Mouse (Mus musculus) urinary bladder, postnatal 25 days (tissue): ENCODE data around the gene Nos1ap.

Experiments
- DNase-seq: peaks from one replicate; pipeline ENCODE4 v3.0.0; 2022; ENCODE audit warnings: low spot score

Gene Nos1ap

DNA sequence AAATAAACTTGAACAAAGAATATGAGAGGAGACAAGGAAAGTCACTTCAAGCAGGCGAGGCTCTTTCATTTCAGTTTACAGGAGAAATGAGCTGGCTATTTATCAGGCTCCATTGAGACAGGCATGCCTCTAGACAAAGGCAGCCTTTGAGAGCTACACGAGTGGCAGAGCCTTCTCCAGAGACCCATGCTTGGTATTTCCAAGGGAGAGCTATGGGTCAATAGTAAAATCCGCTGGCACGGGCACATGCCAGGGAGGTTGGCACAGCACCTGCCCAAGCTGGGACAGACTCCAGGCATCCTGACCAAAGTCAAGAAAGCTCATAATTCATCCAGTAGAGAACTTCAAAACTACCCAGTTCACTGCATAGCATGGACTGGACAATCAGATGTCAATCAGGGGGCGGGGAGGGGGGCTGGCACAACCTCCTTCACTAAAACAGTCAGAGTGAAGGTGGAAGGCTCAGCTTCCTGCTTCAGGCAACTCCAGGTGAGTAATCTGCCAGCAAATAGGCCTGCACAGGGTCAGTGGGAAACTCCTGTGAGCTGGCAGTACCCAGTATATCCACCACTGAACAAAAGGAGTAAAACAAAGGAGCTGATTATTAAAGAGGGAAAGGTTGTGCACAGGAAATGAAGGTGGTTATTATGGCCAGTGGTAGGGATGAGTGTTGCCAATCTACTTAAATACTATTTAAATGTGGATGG is 129.6 kb downstream of the Nos1ap start:
- DNase-seq = no peak

DNA sequence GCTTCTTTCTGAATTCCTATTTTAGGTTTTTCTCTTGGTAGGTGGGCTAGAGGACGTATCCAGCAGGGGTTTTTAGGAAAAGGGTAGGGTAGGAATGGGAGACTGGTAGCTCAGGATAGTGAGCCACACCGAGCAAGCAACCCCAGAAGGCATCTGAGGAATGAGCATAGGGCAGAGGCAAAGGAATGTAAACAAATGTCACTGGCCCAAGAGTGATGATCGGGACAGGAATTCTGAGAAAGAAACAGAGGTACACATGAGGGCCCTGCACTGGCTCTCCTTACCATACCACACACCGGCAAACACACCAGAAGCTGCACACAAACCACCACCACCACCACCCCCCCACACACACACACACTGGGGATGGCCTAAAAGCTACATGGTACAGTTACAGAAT is 132.0 kb downstream of the Nos1ap start:
- no peak for DNase-seq

DNA sequence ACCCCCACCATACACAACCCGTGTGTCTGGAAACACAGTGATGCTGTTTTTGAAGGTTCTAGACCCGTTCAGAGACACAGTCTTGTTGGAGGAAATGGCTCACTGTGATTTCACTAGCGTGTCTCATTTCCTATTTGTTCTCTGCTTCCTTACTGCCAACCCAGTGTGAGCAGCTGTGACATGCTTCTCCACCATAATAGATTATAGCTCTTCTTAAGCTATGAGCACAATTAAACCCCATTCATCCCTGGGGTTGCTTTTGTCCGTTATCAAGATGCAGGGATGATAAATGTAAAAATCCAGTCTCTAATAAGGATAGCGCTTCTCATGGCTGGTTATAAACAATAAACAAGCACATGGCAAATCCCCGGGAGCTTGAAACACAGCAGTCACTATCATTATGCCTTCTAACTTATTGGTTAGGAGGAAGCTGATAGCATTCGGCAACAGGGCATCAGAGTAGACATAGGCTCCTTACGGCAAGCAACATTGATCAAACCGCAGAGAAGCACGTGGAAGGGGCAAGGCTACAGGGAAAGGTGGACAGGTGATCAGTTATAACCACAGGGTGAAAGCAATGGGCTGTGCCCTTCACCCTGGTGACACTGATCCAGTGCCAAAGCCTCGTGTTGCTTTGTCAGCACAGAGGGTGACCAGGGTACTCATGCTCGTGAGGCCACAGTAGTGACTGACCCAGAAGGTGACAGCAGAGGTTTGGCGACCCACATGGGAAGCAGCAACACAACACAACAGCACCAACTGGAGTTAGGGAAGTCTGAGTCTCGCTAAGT is 133.6 kb downstream of the Nos1ap start:
- no peak for DNase-seq

DNA sequence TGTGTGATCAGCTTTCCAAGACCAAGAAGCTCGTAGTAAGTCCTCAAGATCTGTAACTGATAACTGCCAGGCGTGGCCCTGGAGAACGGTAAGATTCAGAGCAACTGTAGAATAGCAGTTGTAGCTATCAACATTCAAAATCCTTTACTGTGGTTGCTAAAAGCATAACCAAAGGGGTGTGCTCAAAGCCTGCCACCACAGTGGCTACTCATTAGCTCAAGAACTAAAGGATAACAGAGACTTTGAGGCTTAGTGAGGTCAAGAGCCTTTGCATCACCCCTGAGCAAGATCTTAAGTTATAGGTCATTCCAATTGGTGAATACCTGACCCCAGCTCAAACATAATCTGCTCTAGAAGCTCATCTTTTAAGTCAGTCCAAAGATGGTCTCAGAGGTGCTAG is 134.3 kb downstream of the Nos1ap start:
- no peak for DNase-seq

DNA sequence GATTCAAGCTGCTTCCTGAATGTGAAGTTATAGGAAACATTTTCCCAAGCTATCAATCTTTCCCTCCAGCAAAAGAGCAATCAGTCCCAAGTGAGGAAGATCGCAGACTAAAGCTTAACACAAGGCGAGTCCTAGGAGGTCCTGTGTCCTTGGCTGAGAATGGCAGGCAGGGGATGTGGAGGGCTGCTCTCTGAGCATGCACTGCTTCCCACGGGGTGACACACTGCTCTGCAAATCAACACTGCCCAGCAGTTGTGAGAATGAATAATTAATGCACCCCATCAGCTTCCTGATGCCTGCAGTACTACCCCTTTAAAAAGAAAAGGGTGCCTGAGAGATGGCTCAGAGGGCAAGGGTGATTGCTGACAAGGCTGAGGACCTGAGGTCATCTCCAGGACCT is 136.2 kb downstream of the Nos1ap start:
- DNase-seq = no peak

DNA sequence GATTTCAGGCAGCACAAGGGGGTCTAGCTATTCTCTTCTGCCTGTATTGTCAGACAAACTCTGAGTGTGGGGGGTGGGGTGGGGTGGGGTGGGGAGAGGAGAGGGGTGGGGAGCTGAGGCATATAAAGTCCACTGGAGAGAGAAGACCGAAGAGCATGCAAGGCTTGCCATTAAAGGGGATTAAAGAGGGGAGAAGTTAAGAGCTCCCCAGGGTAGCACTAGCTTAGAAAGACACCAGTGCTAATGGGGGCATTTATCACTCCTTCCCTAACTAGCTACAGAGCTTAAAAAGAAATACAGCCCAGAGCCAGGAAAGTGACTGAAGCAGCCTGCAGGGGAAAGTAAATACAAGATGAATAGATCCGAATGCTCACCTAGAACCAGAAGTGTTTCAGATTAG is 141.4 kb downstream of the Nos1ap start:
- DNase-seq = no peak

DNA sequence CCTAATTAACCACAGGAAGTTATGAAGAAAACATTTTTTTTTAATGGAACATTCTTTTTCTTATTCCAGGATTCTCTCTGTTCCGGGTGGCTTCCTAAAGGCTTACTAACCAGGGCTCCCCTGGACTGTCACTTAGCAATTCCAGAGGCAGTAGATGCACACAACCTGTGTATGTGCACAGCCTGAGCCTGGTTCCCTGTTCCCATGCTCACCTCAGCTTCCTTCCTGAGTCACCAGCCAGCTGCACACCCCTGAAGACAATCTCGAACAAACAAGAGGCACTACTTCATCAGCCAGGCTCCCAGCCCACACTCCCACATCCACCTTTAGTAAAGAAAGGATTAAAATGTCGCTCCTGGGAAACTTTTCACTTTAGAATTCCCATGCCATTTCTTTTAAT is 144.2 kb downstream of the Nos1ap start:
- DNase-seq = no peak

DNA sequence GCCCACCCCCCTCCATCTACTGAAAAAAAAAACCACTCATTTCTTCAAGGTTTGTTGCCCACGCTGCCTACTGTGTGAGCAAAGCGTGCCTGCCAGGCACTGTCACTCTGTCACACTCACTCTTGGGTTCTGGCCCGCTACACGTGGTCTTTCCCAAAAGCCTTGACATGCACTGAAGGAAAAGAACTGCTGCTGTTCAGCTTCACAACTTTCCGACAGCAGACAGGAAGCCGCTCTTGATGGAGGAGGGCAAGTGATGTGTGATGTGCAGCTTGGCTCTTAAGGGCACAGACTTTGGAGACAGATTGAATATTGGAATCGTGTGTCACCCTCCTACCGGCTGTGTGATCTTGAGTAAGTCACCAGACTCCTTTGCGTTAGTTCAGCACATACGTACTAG is 149.3 kb downstream of the Nos1ap start:
- no peak for DNase-seq

DNA sequence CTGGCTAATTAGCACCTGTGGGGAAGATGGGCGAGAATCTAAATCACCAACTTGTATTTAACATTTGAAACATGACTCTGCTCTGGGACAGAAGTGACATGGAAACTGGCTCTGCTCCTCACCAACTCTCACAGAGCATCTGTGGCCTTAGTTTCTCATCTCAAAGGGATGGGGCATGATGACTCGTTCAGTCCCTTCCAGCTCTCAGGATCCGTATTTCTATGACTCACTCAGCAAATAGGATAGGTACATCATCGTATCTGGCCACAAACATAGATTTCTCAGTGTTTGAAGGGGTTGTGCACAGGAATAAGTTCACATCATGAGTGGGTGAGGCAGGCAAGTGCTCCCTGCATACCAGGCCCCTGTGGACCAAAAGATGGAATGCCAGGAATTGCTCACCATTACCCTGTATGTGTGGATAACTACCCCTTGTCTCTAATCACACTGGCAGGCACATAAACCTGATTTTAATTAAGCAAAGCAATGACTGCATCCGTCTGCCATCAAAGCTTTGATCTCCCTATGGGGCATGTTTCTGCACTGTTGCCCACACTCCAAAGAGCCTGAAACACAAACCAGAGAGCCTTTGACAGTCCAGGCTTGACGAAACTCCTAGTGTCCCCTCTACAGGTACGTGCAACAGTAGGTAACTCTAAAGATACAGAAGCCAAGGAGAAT is 151.1 kb downstream of the Nos1ap start:
- no peak for DNase-seq

DNA sequence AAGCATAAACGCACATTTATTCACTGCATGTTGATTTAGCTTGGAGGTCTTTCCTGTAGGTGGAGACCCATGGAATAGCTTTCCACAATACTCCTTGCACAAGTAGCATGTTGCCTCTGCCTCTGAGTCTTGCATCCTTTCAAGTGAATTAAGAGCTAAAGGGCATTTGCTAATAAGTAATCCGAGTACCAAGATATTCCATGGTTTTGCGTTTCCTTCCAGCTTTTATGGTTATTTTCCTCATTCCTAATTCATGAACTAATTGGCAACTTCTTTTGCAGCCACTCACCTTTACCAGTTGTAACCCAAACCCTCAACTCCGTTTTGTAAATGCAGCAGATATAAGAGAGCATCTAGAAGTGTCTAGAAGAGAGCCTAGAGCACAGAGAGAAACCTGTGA is 155.5 kb downstream of the Nos1ap start:
- DNase-seq = no peak

DNA sequence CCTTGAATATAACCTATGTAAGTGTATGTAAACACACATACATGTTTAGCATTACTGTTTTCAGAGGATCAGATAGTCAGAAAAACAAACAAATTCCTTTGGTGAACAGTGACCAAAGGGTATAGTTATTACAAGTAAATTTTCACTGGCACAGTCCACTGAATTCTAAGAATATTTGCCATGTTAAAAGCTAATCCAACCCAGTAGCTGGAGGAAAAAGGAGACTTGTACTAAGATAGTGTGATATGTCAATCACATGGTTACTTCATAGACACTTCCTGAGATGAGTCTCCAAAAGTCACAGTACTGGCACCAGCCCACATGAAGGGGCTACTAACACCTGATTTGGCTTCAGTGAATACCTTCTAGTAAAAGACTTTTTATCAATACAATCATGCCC is 156.0 kb downstream of the Nos1ap start:
- DNase-seq = no peak

DNA sequence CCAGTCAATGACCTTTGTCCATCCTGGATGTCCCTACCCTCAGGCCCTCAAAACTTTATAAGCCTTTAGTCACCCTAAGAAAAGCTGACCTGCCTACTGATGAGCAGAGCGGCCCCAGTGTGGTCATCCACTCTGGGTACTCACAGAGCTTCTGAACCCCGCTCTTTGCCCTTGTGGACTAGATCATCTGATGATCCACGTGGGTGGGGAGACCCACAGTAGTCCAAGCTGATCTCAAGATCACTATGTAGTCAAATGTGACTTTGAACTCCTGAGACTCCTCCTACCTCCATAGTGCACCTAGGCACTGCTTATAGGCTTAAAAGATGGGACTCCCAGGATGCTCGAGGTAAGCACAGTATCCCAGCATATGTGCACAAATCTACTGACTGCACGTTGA is 157.4 kb downstream of the Nos1ap start:
- DNase-seq = no peak

DNA sequence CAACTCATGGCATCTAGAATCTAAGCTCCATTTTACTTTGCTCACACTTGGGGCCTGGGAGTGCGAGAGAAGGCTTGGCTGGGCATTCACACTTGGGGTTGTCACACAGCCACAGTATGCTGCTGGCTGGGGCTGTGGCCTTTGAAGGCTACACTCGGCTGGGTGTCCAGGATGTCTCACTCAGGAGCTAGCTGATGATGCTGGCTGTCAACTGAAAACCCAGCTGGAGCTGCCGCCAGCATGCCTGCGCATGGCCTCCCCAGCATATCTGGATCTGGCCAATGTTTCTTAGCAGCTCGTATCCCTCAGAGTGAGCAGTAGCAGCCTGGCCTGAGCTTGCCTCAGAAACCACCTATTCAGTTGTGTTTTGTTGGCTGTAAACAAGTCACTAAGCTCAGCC is 158.3 kb downstream of the Nos1ap start:
- no peak for DNase-seq

DNA sequence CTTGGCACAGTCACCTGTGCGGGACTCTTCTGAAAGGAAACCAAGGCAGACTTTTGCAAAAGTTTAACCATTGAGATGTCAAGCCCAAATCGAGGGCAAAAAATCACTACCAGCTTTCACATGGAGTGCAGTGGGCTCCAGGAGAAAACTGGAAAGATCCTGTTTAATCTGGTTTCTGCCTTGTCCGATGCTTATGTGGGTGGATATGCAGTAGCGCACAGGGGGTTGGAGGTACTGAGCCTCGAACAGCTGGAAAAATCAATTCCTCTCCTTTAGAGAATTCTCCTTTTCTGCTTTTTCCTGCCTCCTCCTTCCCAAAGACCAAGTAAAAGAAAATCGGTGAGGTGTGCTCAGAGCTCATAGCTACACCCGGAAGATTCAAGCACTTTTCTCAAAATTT is 159.0 kb downstream of the Nos1ap start:
- no peak for DNase-seq

DNA sequence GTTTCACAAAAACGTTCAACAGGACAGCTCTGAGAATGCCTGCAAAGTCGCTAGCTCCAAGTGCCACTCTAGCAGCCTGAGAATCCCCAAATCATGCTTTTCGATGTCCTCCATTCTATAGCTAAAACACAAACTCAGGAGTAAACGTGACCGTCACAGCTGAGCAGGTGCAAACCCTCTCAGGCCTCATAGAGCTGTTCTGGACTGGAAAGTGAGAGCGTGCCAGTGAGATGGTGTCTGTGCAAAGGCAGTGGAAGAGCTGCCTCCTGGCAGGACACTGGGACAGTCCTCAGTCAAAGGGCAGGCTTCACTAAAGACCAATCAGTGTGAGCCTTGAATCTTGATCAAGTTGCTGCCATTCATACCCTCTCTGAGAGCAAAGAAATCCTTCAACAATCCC is 160.0 kb downstream of the Nos1ap start:
- no peak for DNase-seq

DNA sequence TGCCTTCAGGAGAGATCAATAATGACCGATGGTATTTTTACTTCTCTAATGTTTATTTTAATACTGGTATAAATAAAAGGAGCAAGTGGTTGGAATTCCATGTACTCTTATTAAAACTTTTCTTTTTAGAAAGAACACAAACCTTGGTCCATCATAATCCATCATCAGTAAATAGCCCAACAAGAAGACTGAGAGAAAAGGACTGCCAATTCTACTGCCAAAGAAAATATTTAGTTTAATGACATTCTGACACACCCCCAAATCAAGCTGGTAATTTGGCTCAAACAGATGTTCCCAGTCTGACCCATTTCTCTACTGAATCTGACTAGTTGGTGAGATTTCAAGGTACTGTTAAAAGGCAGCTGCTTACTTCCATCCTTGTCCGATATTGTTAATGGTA is 161.5 kb downstream of the Nos1ap start:
- no peak for DNase-seq

DNA sequence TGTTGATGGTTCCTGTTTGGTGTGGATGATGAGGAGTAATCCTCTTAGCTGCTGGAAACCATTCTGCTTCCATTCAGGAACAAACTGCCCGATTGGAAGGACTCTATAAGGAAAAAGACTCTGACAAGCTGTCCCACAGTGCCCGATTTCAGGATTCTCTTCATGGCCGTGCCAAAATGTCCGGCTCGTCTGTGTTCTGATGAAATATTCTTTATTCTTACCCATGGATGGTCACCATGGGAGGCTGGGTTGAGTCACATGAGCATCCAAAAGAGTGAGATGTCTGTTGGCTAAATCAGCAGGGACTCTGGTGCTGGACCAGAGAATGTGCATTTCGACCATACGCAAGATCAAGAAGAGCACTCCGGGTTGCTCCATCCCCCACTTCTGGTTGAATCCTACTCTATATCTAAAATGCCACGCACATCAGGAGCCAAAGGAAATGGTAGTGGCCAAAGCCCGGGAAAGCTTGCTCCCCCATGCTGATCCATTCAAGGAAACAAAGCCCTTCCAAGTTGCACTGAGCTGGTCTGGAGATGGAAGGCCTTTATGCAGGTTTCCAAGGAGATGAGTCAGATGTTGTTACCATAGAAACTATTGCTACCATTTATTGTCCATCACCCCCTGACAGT is 165.3 kb downstream of the Nos1ap start:
- no peak for DNase-seq

DNA sequence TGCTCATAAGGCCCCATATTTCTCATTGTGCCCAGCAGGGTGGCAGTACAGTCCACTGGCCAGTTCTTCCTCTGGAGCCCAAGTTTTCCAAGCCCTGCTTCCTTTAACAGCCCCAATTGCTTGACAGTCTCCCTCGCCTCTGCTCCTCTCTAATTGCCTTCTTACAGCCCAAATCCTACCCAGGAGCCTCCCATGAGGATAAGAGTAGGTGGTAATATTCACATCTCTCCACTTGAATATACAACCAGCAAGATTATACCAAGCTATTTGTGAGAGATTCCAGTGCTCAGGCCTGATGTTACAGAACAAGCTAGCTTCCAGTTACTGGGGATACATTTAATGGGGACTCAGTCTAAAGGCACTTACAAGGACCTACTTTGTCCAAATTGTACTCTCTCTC is 166.6 kb downstream of the Nos1ap start:
- no peak for DNase-seq

DNA sequence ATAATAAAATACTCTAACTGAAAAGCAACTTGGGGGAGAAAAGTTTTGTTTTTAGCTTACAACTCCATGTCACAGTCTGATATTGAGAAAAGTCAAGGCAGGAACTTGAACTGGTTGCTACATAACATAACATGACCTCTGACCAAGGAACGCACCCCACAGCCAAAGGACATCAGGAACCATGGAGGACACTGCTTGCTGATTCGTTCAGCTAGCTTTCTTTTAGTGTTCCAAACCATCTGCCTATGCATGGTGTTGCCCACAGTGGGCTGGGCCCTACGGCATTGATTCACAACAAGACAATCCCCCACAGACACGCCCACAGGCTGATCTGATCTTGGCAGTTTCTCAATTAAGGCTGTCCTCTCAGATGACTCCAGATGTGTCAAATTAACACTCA is 167.5 kb downstream of the Nos1ap start:
- DNase-seq = no peak

DNA sequence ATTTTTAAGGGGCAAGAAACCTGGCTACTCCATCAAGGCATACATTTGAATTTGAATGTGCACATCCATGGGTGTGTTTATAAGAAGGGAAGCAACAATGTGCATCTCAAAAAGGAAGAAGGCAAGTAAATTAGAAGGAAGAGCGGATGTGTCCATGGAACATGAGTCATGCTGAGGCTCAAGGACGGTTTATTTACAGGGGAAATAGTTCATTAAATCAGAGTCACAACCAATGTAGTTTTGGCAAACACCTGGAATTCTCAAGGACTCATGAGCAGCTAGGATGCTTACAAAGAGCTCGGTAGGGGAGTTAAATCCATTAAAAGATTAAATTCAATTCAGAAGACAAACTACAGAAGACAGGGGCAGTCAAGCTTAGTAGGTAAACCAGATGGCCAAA is 169.7 kb downstream of the Nos1ap start:
- DNase-seq = no peak

DNA sequence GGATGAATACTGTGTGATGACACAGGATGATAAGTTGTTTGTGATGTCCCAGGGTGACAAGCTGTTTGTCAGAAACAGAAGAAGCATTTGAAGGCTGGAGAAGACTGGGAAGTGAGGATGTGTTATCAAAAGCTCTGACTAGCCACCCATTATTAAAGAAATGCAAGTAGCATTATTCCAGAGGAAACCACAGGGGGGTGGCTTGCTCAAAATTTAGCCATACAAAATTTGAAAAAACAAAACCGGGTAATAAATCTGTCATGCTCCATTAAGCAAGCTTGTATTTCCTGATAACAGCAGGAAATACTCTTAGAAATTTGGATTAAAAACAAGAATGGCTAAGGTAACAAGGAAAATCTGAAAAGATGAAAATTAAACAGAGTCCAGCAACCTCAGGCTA is 171.5 kb downstream of the Nos1ap start:
- DNase-seq = no peak

DNA sequence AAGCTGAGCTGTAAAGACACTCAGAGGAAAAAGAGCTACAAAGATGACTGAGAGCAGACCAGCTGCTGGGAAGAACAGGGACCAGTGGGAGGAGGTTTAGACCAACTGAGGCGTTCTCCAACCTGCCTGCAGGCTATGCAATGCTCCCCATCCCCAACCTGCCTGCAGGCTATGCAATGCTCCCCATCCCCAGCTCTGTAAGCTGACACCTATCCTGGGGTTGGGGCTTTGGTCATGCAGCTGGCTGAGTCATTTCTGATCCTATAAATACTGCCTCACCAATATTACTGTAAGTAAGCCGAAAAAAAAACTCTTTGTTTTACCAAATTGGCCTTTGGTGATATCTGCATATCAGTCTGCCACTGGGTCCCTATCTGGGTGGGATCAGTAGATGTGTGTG is 172.7 kb downstream of the Nos1ap start:
- no peak for DNase-seq

DNA sequence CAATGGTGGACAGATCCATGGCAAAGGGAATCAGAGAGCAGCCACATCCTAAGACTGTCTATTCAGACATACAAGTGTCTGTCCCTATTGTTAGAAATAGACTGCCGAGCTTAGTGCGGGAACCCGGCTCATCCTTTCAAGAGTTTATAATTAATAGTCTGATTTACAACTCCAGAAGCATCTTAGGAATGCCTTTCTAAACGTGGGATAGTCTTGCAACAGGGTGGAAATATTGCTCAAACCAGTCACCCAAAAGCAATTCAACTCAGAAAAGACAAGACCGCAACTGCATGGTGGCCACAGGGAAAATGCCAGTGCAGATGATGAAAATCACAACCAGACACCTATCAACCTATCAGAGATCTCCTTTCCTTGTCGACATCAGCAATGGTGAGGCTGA is 173.5 kb downstream of the Nos1ap start:
- no peak for DNase-seq
